Mouse (Mus musculus) E14TG2a.4 (cell line): Measurements from ENCODE around the gene Socs5.

ENCODE experiments used
- CTCF ChIP-seq: conservative IDR thresholded peaks from 2 replicates; pipeline ENCODE4 v1.5.1; 2014; ENCODE audit warnings: low read length
- POU5F1 ChIP-seq: IDR thresholded peaks from 2 replicates; pipeline ENCODE4 v1.6.1; 2014; ENCODE audit warnings: low read length, borderline replicate concordance

DNA sequence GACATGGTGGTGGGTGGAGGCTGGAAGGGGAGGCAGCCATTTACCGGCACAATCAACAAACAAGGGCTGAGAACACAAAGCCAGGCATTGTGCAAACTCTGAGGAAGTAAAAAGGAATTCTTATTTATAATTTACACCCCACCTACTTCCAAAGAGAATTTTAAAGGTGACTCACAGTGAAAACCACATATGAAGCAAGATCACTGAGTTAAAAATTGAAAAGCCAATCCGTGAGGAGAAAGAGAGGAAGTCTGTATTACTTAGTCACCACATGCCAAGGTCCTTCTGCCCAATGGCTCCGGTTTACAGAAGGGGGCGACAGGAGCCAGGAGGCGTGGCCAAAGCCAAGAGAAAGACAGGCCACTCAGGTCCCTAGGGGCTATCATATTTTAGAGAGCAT lies 62.9 kb downstream of the Socs5 start:
- TF ChIP-seq CTCF: no peak
- TF ChIP-seq POU5F1: no peak
